Mouse (Mus musculus) heart, embryonic 15.5 days (tissue): ENCODE results near the gene Uvrag. TPM values are rescaled to one million over a fixed set of nuclear protein-coding genes. Genes with fewer than 3 reads are reported as not detected.

ENCODE experiments used
- ATAC-seq: fragments of 200-750 bp; cut with Nextera tagmentation; replicated peaks from 2 replicates; pipeline ENCODE4 v1.8.0; 2017; ENCODE audit warnings: low read depth, moderate TSS enrichment; ENCODE audit not compliant: insufficient number of reproducible peaks, insufficient read depth, low FRiP score
- H3K27ac ChIP-seq: fragments of 300-500 bp; sonication (generic); 2 replicates; pipeline ENCODE4 v1.5.1; 2015; ENCODE audit warnings: mild to moderate bottlenecking, inconsistent platforms
- H3K27me3 ChIP-seq: fragments of 300-500 bp; sonication (generic); 2 replicates; pipeline ENCODE4 v1.6.1; 2015; ENCODE audit warnings: inconsistent platforms
- H3K36me3 ChIP-seq: fragments of 300-500 bp; sonication (generic); 2 replicates; pipeline ENCODE4 v1.6.1; 2015; ENCODE audit warnings: mild to moderate bottlenecking, inconsistent platforms
- H3K4me1 ChIP-seq: fragments of 300-500 bp; sonication (generic); replicated peaks from 2 replicates; pipeline ENCODE4 v1.6.1; 2015; ENCODE audit warnings: inconsistent platforms
- H3K4me2 ChIP-seq: fragments of 300-500 bp; sonication (generic); 2 replicates; pipeline ENCODE4 v1.6.1; 2015; ENCODE audit warnings: inconsistent platforms, mild to moderate bottlenecking, moderate library complexity
- H3K4me3 ChIP-seq: fragments of 300-500 bp; sonication (generic); 2 replicates; pipeline ENCODE4 v1.5.1; 2015; ENCODE audit warnings: mild to moderate bottlenecking, inconsistent platforms
- H3K9ac ChIP-seq: fragments of 300-500 bp; sonication (generic); 2 replicates; pipeline ENCODE4 v1.6.1; 2015; ENCODE audit warnings: mild to moderate bottlenecking, inconsistent platforms
- H3K9me3 ChIP-seq: fragments of 300-500 bp; sonication (generic); replicated peaks from 2 replicates; pipeline ENCODE4 v1.6.1; 2016; ENCODE audit warnings: inconsistent platforms
- WGBS: fragments of 180-500 bp; shearing (Covaris S2); methylation state at CpG from one replicate; pipeline ENCODE4 v1.1.7; 2015; ENCODE audit warnings: mixed read lengths; 5-methylcytosine and 5-hydroxymethylcytosine counted together
- polyA plus RNA-seq: library from polyadenylated mRNA; unstranded; fragments of >200 nt; fragmentation: Nextera tagmentation; extraction: Ambion mirVana; gene quantifications from 2 replicates; pipeline ENCODE4 v1.2.1, GENCODE M21; 2015

The Uvrag gene
- polyA plus RNA-seq, 1 experiment from 2014 or later = 16.0 TPM

DNA sequence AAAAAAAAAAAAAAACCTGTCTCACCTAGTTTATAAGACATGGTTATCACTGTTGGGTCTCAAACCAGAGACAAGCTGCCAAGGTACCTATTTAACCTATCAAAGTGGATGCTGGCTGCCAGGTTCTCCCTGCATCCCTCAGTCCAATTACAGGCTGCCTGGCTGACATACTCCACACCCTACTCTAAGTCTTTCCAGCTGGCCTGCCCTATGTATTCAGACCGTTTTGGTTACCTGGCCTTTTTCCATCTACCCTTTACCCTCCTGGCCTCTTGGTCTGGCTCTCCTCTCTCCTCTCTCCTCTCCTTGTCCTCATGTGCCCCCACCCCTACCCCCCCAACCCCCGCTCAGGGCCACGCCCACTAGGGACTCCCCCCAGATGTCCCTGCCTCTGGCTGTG lies 24.2 kb downstream of the Uvrag start:
- ATAC-seq = no peak
- Histone ChIP-seq H3K36me3 (no peaks in the 10 kb centered on the region), H3K4me3 (no peak overlapping the region), H3K27ac (no peak overlapping the region), H3K4me2 (no peak overlapping the region), H3K4me1 (peaks cover 24% of the 10 kb centered on the region), H3K9ac (no peak overlapping the region), H3K27me3 (no peaks in the 10 kb centered on the region), H3K9me3 (no peaks in the 10 kb centered on the region)
- 66% methylated on average over 3 of the region's 3 CpGs for WGBS

DNA sequence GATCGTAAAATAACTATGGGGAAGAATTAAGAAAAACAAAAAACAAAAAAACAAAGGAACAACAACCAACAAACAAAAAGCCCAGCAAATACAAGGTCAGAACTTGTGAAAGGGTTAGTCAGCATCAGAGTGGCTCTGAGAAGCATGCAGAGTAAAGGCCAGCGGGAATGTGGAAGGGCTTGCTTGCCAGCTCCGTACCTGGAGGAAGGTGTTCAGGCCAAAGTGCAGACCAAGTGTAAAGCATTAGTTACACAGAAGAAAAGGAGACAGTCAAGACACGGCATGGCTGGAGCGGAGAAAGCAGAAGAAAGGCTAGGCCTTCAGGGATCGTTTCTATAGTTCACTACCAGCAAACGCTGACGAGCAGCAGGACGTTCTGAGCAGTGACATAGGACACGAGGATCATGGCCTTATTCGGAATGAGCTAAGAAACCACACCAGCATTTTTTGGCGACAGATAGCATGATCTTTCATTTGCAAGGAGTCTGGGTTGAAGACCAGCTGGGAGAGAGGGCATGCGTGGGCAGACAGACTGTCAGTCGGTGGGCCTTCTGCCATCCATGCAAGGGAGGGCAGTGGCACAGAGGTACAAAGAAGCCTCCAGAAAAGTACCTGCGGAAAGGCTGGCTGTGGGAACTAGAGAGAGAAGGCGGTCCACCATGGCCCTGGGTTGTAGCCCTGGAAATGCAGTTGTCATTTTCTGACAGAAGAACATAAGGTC lies 26.8 kb downstream of the Uvrag start:
- H3K27ac ChIP-seq = no peak overlapping the region
- no peak for ATAC-seq
- no peaks in the 10 kb centered on the region for H3K36me3 ChIP-seq
- 85% methylated on average over 16 of the region's 16 CpGs for WGBS
- H3K4me2 ChIP-seq = no peak overlapping the region
- no peaks in the 10 kb centered on the region for H3K27me3 ChIP-seq
- H3K4me3 ChIP-seq = no peak overlapping the region
- peaks cover 15% of the 10 kb centered on the region; the same call in 1 of the 2 replicates for H3K4me1 ChIP-seq
- H3K9ac ChIP-seq = no peak overlapping the region
- no peaks in the 10 kb centered on the region for H3K9me3 ChIP-seq

DNA sequence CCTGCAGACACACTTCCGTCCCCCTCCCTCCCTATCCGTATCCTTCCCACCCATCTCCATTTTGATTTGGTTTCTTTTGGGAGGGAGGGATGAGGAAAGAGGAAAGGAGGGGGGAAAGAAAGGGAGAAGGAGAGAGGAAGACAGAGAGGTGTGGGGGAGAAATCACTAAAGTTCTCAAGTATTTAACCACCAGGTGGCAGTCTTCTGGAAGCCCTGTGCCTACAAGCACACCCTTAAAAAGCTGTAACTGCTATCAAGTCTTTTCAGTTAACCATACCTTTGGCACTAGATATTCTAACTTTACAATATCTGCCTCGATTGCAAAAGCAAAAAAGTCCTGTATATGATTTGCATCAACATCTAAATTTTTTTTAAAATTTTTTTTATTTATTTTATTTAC lies 33.4 kb downstream of the Uvrag start:
- H3K9ac ChIP-seq = no peak overlapping the region
- H3K27ac ChIP-seq = no peak overlapping the region
- peaks cover 10% of the 10 kb centered on the region for H3K4me1 ChIP-seq
- ATAC-seq = no peak
- WGBS = 42% methylated on average over 3 of the region's 3 CpGs
- H3K36me3 ChIP-seq = no peaks in the 10 kb centered on the region
- H3K4me3 ChIP-seq = no peak overlapping the region
- H3K4me2 ChIP-seq = no peak overlapping the region
- H3K9me3 ChIP-seq = no peaks in the 10 kb centered on the region
- H3K27me3 ChIP-seq = no peaks in the 10 kb centered on the region

DNA sequence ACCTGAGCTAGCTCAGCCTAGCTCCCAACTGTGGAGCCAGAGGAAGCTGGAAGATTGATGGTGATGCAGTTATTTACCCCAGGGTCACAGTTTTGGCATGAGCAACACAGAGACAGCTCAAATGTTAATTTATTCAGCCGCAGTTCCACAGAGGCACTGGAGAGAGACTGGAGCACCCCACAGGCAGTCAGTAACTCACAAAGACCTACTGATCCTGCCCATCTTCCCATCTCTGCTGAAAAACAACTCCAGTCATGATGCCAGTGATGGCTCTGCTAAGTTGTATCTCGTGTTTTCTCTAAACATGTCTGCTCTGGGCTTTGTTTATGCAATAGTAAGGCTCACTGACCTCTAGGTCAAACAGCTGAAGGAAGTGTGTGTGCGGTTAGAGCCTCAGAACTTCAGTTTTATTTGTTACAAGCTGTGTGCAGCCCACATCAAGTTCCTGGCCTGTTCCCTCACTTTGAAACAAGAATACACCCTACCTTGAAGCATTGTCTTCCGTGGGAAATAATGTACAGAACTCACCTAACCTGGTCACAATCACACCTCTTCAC lies 34.1 kb downstream of the Uvrag start:
- 62% methylated on average over 4 of the region's 4 CpGs for WGBS
- Histone ChIP-seq H3K9me3 (no peaks in the 10 kb centered on the region), H3K9ac (no peak overlapping the region), H3K4me3 (no peak overlapping the region), H3K27ac (no peak overlapping the region), H3K27me3 (no peaks in the 10 kb centered on the region), H3K4me2 (no peak overlapping the region), H3K36me3 (no peaks in the 10 kb centered on the region), H3K4me1 (peaks cover 17% of the 10 kb centered on the region)
- ATAC-seq = no peak

DNA sequence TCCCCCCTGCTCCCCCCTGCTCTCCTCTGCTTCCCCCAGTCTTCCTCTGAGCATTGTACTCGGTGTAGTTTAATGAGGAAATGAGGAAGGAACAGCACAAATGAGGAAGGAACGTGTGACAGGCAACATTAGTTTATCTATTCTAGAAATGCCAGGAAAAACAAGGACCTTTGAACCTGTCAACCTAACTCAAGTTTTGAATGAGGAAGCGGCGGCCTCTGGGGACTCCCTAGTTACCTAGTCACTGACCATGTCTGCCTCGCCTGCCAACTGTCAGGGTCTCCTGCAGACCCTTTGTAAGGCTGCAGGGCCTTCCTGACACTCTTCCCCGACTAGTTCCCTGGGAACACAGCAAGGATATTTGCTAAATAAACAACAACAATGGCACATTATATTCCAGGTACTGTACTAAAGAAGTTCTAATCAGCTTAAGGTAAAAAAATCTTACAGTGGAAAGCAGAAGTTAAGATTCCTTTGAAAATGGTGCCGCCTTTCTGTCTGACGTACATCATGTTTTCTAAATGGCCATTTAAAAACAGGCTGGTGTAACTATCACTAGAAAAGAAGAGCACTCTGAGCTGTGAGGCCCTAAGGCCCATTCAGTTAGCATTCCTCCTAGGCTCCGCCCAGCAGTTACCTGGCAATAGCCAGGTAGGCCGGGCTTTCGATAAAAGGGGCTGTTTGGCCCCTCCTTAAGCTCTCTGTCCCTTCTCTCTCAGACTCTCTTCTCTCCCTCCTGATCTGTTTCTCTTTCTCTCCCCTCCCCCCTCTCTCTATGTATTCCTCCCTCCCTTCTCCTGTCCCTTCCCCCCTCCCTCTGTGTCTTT lies 39.0 kb downstream of the Uvrag start:
- Histone ChIP-seq H3K27me3 (no peaks in the 10 kb centered on the region), H3K36me3 (peaks cover 14% of the 10 kb centered on the region), H3K4me1 (peaks cover 23% of the 10 kb centered on the region), H3K4me3 (no peak overlapping the region), H3K4me2 (no peak overlapping the region), H3K9ac (no peak overlapping the region), H3K9me3 (no peaks in the 10 kb centered on the region), H3K27ac (no peak overlapping the region)
- 48% methylated on average over 11 of the region's 11 CpGs for WGBS
- ATAC-seq = 0 out of 2 replicates have a peak, but pooled peaks have one; percentile 27

DNA sequence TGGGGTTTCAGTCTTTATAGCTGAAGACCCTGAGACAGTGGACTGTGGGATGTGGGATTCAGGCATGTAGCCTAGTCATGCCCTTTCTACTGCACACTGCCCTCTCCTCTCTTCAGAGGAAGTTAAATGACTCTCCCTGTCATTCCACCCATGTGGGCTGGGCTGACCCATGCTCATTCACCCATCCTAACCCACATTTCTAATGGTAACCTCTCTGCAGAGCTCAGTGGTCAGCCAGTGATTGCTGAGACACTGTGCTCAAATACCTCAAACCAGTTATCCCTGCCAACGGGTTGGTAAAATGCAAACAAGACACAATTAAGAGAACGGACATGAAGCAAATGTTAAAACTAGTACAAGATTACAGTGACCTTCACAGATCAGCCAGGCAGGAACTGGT lies 39.9 kb downstream of the Uvrag start:
- no peak for ATAC-seq
- Histone ChIP-seq H3K4me3 (no peak overlapping the region), H3K4me2 (no peak overlapping the region), H3K9ac (no peak overlapping the region), H3K27ac (no peak overlapping the region), H3K9me3 (no peaks in the 10 kb centered on the region), H3K36me3 (peaks cover 14% of the 10 kb centered on the region), H3K4me1 (peaks cover 22% of the 10 kb centered on the region), H3K27me3 (no peaks in the 10 kb centered on the region)
- 43% methylated on average over 2 of the region's 2 CpGs for WGBS

DNA sequence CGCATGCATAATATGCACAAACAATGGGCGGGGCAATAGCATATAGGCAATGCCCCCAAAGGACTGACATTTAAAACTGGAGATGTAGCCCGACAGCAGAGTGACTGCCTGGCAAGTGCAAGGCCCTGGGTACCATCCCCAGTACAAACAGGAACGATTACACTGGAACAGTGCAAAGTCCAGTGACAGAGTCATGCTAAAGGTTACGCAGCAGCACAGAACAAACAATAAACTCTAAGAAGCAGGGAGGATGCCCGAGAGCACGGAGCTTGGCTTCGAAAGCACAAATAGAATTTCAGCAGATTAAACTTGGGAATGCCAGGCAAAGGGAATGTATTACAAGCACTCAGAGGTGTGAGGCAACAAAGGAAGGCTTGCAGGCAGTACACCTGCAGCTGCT lies 40.4 kb downstream of the Uvrag start:
- Histone ChIP-seq H3K4me1 (peaks cover 20% of the 10 kb centered on the region), H3K4me2 (no peak overlapping the region), H3K4me3 (no peak overlapping the region), H3K9me3 (no peaks in the 10 kb centered on the region), H3K36me3 (peaks cover 14% of the 10 kb centered on the region), H3K27ac (no peak overlapping the region), H3K9ac (no peak overlapping the region), H3K27me3 (no peaks in the 10 kb centered on the region)
- ATAC-seq = no peak
- WGBS = 77% methylated on average over 8 of the region's 8 CpGs

DNA sequence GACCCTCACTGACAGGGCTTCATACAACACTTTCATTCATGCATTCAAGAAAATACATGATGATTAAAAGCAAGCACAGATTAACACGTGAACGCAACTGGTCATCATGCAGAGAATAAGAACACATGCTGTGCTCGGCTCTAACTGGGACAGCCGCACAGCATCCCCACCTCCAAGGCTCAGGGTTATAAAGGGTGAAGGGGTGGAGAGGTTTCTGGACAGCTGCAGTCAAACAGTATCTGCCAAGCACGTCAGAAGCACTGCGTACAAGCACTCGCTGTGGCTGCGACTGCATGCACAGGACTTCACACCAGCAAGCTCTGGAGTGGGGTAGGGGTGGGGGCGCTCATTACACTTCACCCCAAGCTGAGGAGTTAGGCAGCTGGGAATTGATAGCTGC lies 40.9 kb downstream of the Uvrag start:
- H3K36me3 ChIP-seq = peaks cover 14% of the 10 kb centered on the region
- H3K27me3 ChIP-seq = no peaks in the 10 kb centered on the region
- 67% methylated on average over 9 of the region's 9 CpGs for WGBS
- no peak overlapping the region for H3K4me3 ChIP-seq
- H3K9me3 ChIP-seq = no peaks in the 10 kb centered on the region
- no peak for ATAC-seq
- H3K4me2 ChIP-seq = no peak overlapping the region
- H3K27ac ChIP-seq = no peak overlapping the region
- H3K4me1 ChIP-seq = peaks cover 20% of the 10 kb centered on the region
- no peak overlapping the region for H3K9ac ChIP-seq

DNA sequence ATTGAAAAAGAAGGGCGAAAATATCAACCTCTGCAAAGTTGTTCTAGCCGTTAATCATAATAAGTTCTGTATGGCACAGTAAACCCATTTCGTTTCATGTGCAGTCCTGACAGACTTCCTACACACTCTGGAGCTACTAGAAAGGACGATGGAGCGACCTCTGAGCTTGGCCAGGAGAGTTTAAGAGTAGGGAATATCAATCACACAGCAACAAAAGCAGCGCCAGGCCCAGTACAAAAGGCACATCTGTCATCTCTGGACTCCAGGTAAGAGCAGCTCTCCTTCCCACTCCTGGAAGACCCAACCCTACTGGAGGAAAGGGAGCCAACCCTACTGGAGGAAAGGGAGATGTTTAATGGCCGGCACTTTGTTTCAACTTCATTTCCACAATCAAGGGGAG lies 43.2 kb downstream of the Uvrag start:
- WGBS = 87% methylated on average over 7 of the region's 7 CpGs
- no peak for ATAC-seq
- H3K9me3 ChIP-seq = no peaks in the 10 kb centered on the region

DNA sequence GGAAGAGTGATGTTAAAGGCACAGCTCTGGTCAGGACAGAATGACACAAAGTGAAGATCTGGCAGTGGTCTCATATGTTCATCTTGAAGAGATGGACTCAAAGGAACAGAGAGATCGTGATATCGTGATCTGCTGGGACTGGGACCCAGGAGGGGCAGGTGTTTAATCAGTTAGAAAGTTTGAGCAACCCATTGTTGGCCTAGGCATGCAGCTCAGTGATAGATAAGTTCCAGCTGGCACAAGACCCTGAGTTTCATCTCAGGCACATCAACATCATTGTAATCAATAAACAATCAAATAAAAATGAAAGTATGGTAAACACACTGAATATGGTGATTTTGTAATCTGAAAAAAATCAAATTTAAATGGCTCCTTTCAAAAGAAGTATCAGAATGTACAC lies 43.8 kb downstream of the Uvrag start:
- H3K9ac ChIP-seq = no peak overlapping the region
- H3K9me3 ChIP-seq = no peaks in the 10 kb centered on the region
- 87% methylated on average over 2 of the region's 2 CpGs for WGBS
- ATAC-seq = no peak
- no peak overlapping the region for H3K4me3 ChIP-seq
- no peak overlapping the region for H3K27ac ChIP-seq
- H3K36me3 ChIP-seq = peaks cover 14% of the 10 kb centered on the region
- no peaks in the 10 kb centered on the region for H3K27me3 ChIP-seq
- H3K4me1 ChIP-seq = peaks cover 12% of the 10 kb centered on the region
- H3K4me2 ChIP-seq = no peak overlapping the region

More for the DNA sequence above, 43.2 kb downstream of the Uvrag start:
- Histone ChIP-seq H3K36me3 (peaks cover 14% of the 10 kb centered on the region), H3K4me2 (no peak overlapping the region), H3K4me3 (no peak overlapping the region), H3K27ac (no peak overlapping the region), H3K27me3 (no peaks in the 10 kb centered on the region), H3K4me1 (peaks cover 19% of the 10 kb centered on the region), H3K9ac (no peak overlapping the region)

DNA sequence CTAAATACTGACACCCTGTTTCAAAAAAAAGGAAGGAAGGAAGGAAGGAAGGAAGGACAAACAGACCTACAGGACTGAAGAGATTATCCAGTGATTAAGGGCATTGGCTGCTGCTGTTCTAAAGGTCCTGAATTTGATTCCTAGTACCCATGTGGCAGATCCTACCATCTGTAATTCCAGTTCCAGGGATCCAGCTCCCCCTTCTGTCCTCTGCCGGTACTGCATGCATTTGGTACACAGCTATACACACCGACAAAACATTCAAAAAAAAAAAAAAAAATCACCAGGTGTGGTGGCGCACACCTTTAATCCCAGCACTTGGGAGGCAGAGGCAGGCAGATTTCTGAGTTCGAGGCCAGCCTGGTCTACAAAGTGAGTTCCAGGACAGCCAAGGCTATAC lies 45.8 kb downstream of the Uvrag start:
- Histone ChIP-seq H3K36me3 (peaks cover 14% of the 10 kb centered on the region), H3K27ac (no peak overlapping the region), H3K4me3 (no peak overlapping the region), H3K9ac (no peak overlapping the region), H3K4me2 (no peak overlapping the region), H3K27me3 (no peaks in the 10 kb centered on the region), H3K4me1 (peaks cover under 1% of the 10 kb centered on the region; the same call in 1 of the 2 replicates), H3K9me3 (no peaks in the 10 kb centered on the region)
- WGBS = 69% methylated on average over 4 of the region's 4 CpGs
- no peak for ATAC-seq
